24 mouse cellular contexts compared by ENCODE assay signal in genomic region chr5:8077481-8077880, GRCm38 (mm10).
"Had no signal": no experiment of that assay in that cellular context is flagged by ENCODE, and none has a peak within 500 bp of the region (broad histone marks: within the 10 kb centered on the region; RNA-seq: fewer than 3 reads in every experiment).

No protein-coding gene starts in this region.

- H3K27ac ChIP-seq: heart, embryonic 13.5 days; heart, embryonic 15.5 days; hindbrain, embryonic 13.5 days; hindbrain, embryonic 15.5 days; hindbrain, postnatal 0 days; kidney, embryonic 15.5 days; kidney, postnatal 0 days; limb, embryonic 13.5 days; limb, embryonic 15.5 days had no signal

- H3K4me3 ChIP-seq: heart, embryonic 13.5 days; heart, embryonic 15.5 days; hindbrain, embryonic 13.5 days; hindbrain, embryonic 15.5 days; kidney, embryonic 15.5 days; limb, embryonic 13.5 days; limb, embryonic 15.5 days had no signal

- H3K27me3 ChIP-seq: heart, embryonic 13.5 days; heart, embryonic 15.5 days; hindbrain, embryonic 13.5 days; hindbrain, embryonic 15.5 days; kidney, embryonic 15.5 days; limb, embryonic 13.5 days; limb, embryonic 15.5 days had no signal

- H3K9ac ChIP-seq: heart, embryonic 13.5 days; heart, embryonic 15.5 days; hindbrain, embryonic 13.5 days; hindbrain, embryonic 15.5 days; kidney, embryonic 15.5 days; limb, embryonic 13.5 days; limb, embryonic 15.5 days had no signal

- H3K4me1 ChIP-seq: heart, embryonic 15.5 days; hindbrain, embryonic 13.5 days; hindbrain, embryonic 15.5 days; kidney, embryonic 15.5 days; limb, embryonic 13.5 days; limb, embryonic 15.5 days had no signal

- DNase-seq: gastrocnemius, postnatal 14 days; gastrocnemius, postnatal 36 days; heart, adult 18-20 months; heart, postnatal 14 days; heart, postnatal 36 days; kidney, adult 11 months; kidney, adult 2 months; kidney, adult 9 months; kidney, postnatal 14 days; kidney, postnatal 36 days; layer of hippocampus, adult 9-11 months; layer of hippocampus, postnatal 36 days; left cerebral cortex, postnatal 4 days had no signal

- ATAC-seq: hindbrain, postnatal 0 days; intestine, embryonic 16.5 days had no signal

- H3K4me2 ChIP-seq: heart, embryonic 11.5 days; heart, embryonic 13.5 days; heart, embryonic 15.5 days; hindbrain, embryonic 13.5 days; hindbrain, embryonic 15.5 days; kidney, embryonic 15.5 days; limb, embryonic 13.5 days; limb, embryonic 15.5 days had no signal

- H3K9me3 ChIP-seq: heart, embryonic 13.5 days; heart, embryonic 15.5 days; hindbrain, embryonic 13.5 days; hindbrain, embryonic 15.5 days; kidney, embryonic 15.5 days; limb, embryonic 13.5 days; limb, embryonic 15.5 days had no signal
